Mouse (Mus musculus): ENCODE measurements around the gene Bub1b. TPM values are rescaled to one million over a fixed set of nuclear protein-coding genes. Genes with fewer than 3 reads are reported as not detected.

Gene Bub1b
- total RNA-seq (2023), result 1 to 10 TPM; 3.6 to 5.7 TPM

GRCm38 (mm10) chr2:118597673-118598568 lies at the start of gene Bub1b:
Gene Bub1b (plus strand): TSS chr2:118598211.

GRCm38 (mm10) chr2:118549507-118550473 lies 48.2 kb upstream of the Bub1b start, which contains the start of gene Bmf:
Gene Bmf (minus strand): TSS chr2:118549687.

DNA sequence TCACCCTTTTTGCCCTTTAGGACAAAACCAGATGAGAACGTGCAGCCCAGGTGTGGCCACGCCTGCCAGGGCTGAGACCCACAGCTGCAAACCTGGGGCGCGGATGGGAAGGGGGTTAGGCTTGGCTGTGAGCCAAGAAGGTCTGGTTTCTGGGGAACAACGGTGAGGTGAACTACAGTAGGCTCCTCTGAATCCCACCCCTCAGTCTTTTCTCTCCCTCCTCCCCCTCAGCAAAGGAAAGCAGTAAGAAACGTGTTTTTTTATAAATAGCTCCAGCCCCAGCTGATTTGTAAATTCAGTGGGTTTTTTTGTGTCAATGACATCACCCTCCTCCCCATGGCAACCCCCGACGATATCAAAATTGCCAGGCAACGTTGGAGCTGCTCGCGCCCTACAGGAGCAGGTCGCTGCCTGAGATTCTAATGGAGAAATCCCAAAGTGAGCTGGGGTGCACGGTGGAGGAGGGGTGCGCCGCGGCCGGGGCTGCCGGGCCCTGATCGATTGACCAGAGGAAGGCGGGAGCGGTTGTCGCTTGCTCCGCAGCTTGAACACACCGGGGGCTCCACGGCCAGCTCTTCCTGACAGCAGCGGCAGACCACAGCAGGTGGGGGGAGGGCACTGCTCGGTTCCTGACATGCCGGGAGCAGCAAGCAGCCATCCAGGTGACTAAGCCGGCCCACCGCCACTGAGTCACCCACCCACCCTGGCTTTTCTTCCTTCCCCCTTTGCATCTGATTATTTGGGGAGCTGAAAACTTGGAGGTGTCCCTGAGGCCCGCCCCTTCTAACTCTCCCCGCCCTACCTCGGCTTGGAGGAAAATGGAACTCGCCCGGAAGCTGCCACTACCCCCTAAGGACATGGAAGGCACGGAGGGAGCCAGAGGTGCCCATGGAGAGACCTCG lies 65.1 kb downstream of the Bub1b start, which contains the start of gene Pak6:
Gene Pak6 (plus strand): TSS at position 402 of the 902 bp plus-strand sequence.

Other genes starting within 250 kb of the Bub1b start
- under 1 TPM in 1 of 2 experiments, not detected in 1; 0.24 TPM for gene Gpr176, start 224.8 kb upstream of the Bub1b start, total RNA-seq (2023)
- 10 to 100 TPM; 44.9 to 55.6 TPM for gene Eif2ak4, start 209.6 kb upstream of the Bub1b start, total RNA-seq (2023)
- 100 to 1,000 TPM; 127 to 130 TPM for gene Srp14, start 118.5 kb upstream of the Bub1b start, total RNA-seq (2023)
- gene Bmf, start 48.5 kb upstream of the Bub1b start, total RNA-seq (2023), result 10 to 100 TPM; 79.6 to 86.7 TPM
- 1 to 10 TPM in 1 of 2 experiments, not detected in 1; 3.3 TPM for gene Pak6, start 65.1 kb downstream of the Bub1b start, total RNA-seq (2023)
- gene Ankrd63, start 105.8 kb downstream of the Bub1b start, total RNA-seq (2023), result under 1 TPM; 0.47 to 0.96 TPM
- 100 to 1,000 TPM; 109 to 137 TPM for gene Plcb2, start 130.2 kb downstream of the Bub1b start, total RNA-seq (2023)
- 10 to 100 TPM; 23.3 TPM for gene Inafm2, start 147.5 kb downstream of the Bub1b start, total RNA-seq (2023)
- not detected for gene Ccdc9b, start 164.4 kb downstream of the Bub1b start, total RNA-seq (2023)
- not detected for gene Phgr1, start 174.6 kb downstream of the Bub1b start, total RNA-seq (2023)
- gene Disp2, start 181.5 kb downstream of the Bub1b start, total RNA-seq (2023), result not detected
- gene Knstrn, start 215.8 kb downstream of the Bub1b start, total RNA-seq (2023), result 10 to 100 TPM in 1 of 2 experiments, 1 to 10 TPM in 1; 7.4 to 10.0 TPM

Measured in B cell, adult 67 days (primary cell).